Mouse (Mus musculus) ZHBTc4 (cell line): ENCODE measurements around the gene 4933402N22Rik.
"Not testable (repeated sequence)": the region's sequence is repeated elsewhere in the genome, so short reads cannot be mapped to it uniquely, and the experiment has no call there.

Experiments
- DNase-seq: peaks from one replicate; pipeline ENCODE4 v3.0.0-alpha.2; 2011; ENCODE audit warnings: low read depth, low spot score

4933402N22Rik gene

DNA sequence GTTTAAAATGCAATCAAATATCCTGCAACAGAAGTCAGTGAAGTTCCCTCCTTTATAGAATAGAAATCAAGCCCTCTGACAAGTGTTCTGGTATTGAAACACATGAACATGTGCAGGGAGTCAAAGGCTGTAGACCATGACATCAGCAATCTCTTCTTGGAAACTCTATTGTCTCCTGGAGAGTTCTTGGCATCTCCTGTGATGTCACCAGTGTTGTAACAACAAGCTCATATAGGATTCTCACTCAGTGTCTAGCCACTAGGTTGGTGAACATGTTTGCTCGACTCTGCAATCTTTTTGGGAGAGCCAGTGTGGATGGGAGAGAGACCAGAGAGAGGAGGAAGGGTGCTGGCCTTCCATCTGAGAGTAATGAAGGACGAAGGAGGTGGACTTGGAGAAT lies at the start of gene 4933402N22Rik:
Gene 4933402N22Rik, plus strand, starts transcription at position 301 of the 400 bp plus-strand sequence.
- not testable (repeated sequence) for DNase-seq

DNA sequence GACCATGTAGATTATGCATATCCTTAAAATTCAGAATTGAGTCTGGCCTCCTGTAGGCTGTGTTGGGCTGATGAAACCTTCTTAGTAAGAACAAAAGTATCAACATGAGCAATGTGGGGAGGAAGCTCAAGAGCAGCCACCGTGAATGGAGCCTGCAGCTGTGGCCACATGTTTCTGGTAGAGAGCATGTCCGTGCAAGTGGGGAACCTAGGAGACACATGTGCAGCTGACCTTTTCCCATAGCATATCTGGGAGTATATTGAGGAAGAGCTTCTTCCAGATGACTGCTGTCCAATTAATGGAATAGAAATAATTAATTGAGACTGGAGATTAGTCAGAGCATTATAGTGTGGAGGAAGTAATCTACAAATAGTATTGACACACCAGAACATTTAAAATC lies 5.9 kb downstream of the 4933402N22Rik start:
- DNase-seq: not testable (repeated sequence)
